Mouse (Mus musculus) limb, embryonic 14.5 days (tissue): ENCODE data around the gene Ythdf1. TPM values are rescaled to one million over a fixed set of nuclear protein-coding genes. Genes with fewer than 3 reads are reported as not detected.

ENCODE experiments used
- ATAC-seq: fragments of 200-750 bp; cut with Nextera tagmentation; 2 replicates; pipeline ENCODE4 v1.8.0; 2017; ENCODE audit warnings: low read depth, moderate number of reproducible peaks, moderate TSS enrichment; ENCODE audit not compliant: low FRiP score
- DNase-seq: peaks from one replicate; pipeline ENCODE4 v3.0.0-alpha.2; 2015; ENCODE audit warnings: low spot score
- H3K27ac ChIP-seq: fragments of 300-500 bp; sonication (generic); replicated peaks from 2 replicates; pipeline ENCODE4 v1.5.1; 2014; ENCODE audit warnings: low read depth, mild to moderate bottlenecking, low read length, moderate library complexity, mixed read lengths
- H3K27me3 ChIP-seq: fragments of 300-500 bp; sonication (generic); 2 replicates; pipeline ENCODE4 v1.6.1; 2014; ENCODE audit warnings: low read length, mixed read lengths; ENCODE audit not compliant: control insufficient read depth, insufficient read depth
- H3K36me3 ChIP-seq: fragments of 300-500 bp; sonication (generic); 2 replicates; pipeline ENCODE4 v1.6.1; 2014; ENCODE audit warnings: mild to moderate bottlenecking, low read length, moderate library complexity, mixed read lengths; ENCODE audit not compliant: control insufficient read depth, insufficient read depth
- H3K4me1 ChIP-seq: fragments of 300-500 bp; sonication (generic); 2 replicates; pipeline ENCODE4 v1.6.1; 2014; ENCODE audit warnings: antibody characterized with exemption, low read length, mixed read lengths; ENCODE audit not compliant: control insufficient read depth, insufficient read depth
- H3K4me2 ChIP-seq: fragments of 300-500 bp; sonication (generic); replicated peaks from 2 replicates; pipeline ENCODE4 v1.6.1; 2014; ENCODE audit warnings: low read depth, mild to moderate bottlenecking, low read length, moderate library complexity; ENCODE audit not compliant: severe bottlenecking
- H3K4me3 ChIP-seq: fragments of 300-500 bp; sonication (generic); replicated peaks from 2 replicates; pipeline ENCODE4 v1.5.1; 2014; ENCODE audit warnings: low read length
- H3K9ac ChIP-seq: fragments of 300-500 bp; sonication (generic); 2 replicates; pipeline ENCODE4 v1.6.1; 2014; ENCODE audit warnings: mild to moderate bottlenecking, low read depth, low read length, moderate library complexity; ENCODE audit not compliant: severe bottlenecking
- H3K9me3 ChIP-seq: fragments of 300-500 bp; sonication (generic); 2 replicates; pipeline ENCODE4 v1.6.1; 2016; ENCODE audit warnings: low read length; ENCODE audit not compliant: control insufficient read depth
- POLR2A ChIP-seq: fragments of 200-500 bp; IDR thresholded peaks from 2 replicates; pipeline ENCODE4 v1.8.0; 2012; ENCODE audit warnings: inconsistent platforms, mild to moderate bottlenecking, moderate library complexity, borderline replicate concordance; ENCODE audit not compliant: insufficient read depth, insufficient read length; ENCODE audit errors: extremely low read depth
- WGBS: fragments of 180-500 bp; shearing (Covaris S2); extraction: QIAGEN DNeasy Blood & Tissue Kit; methylation state at CpG from one replicate; pipeline ENCODE4 v1.1.7; 2014; 5-methylcytosine and 5-hydroxymethylcytosine counted together
- polyA plus RNA-seq, 2 experiments: library from polyadenylated mRNA; depleted of rRNA in 1 of 2; stranded (reverse) in 1 of 2; unstranded in 1 of 2; fragments of >200 nt; fragmentation: Nextera tagmentation in 1 of 2; extraction: Ambion mirVana in 1 of 2; gene quantifications; 2 replicates each; pipeline versions ENCODE4 v1.2.1 to v1.2.3; 2012 to 2014

Ythdf1 gene
- polyA plus RNA-seq, 2 experiments = 65.7 to 66.3 TPM

GRCm38 (mm10) chr2:180892841-180893521 lies 27.8 kb downstream of the Ythdf1 start:
- H3K9ac ChIP-seq = no peak overlapping the region
- no peak for TF ChIP-seq POLR2A
- ATAC-seq (no peak), DNase-seq (no peak)
- 2% methylated on average over 57 of the region's 97 CpGs for WGBS
- H3K27ac ChIP-seq = no peak overlapping the region
- peak overlapping the region; percentile 71 for H3K4me2 ChIP-seq
- H3K4me1 ChIP-seq = peaks cover 8% of the 10 kb centered on the region
- H3K4me3 ChIP-seq = peak overlapping the region; percentile 41
- H3K36me3 ChIP-seq = no peaks in the 10 kb centered on the region
- peaks cover 83% of the 10 kb centered on the region for H3K27me3 ChIP-seq
- H3K9me3 ChIP-seq = no peaks in the 10 kb centered on the region

GRCm38 (mm10) chr2:180891835-180892323 lies 28.9 kb downstream of the Ythdf1 start:
- Histone ChIP-seq H3K27ac (no peak overlapping the region), H3K4me2 (no peak overlapping the region), H3K27me3 (peaks cover 89% of the 10 kb centered on the region), H3K9ac (no peak overlapping the region), H3K36me3 (no peaks in the 10 kb centered on the region), H3K4me1 (peaks cover 8% of the 10 kb centered on the region), H3K9me3 (no peaks in the 10 kb centered on the region), H3K4me3 (no peak overlapping the region)
- no peak for ATAC-seq
- no peak for TF ChIP-seq POLR2A
- WGBS = 4% methylated on average over 9 of the region's 9 CpGs
- DNase-seq = no peak

DNA sequence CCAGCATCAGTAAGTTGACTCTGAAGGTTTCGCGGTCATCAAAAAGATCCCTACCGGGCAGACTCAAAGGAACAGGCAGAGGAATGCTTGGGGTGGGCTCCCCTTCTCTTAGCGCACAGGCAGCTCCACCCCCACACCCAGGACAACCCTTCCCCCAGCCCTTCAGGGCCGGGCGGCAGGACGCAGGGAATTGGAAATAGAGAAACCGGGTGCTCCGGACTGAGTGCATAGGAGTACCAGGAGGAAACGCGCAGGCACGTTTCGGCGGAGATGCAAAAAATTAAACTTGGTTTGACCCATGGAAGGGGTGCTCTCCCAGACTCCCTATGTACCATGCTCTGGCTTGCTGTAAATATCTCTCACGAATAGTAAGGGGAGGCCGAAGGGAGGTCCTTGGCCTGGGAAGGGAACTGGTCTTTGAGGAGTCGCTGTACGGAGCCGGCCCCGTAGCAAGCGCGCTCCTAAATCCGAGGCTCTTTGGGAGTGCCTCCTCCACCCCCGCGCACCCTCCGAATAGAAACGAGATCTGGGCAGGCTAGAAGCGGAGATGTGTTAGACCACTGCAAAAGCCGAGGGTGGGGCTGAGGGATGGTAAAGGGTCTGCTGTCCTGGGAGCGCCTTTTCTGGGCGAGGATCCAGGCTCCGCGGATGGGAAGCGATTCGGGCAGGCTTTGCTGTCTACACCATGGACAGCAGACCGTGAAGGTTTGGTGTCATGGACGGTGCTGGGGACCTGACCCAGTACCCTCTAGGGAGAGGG lies 29.5 kb downstream of the Ythdf1 start:
- Histone ChIP-seq H3K4me2 (no peak overlapping the region), H3K27ac (no peak overlapping the region), H3K9ac (no peak overlapping the region), H3K4me1 (peaks cover 8% of the 10 kb centered on the region), H3K4me3 (no peak overlapping the region; the same call in 1 of the 2 replicates), H3K36me3 (no peaks in the 10 kb centered on the region), H3K9me3 (no peaks in the 10 kb centered on the region), H3K27me3 (peaks cover 83% of the 10 kb centered on the region)
- no peak for TF ChIP-seq POLR2A
- ATAC-seq = no peak
- no peak for DNase-seq
- under 1% methylated on average over 37 of the region's 37 CpGs for WGBS

- TF ChIP-seq POLR2A = no peak
- WGBS = 2% methylated on average over 23 of the region's 29 CpGs
- no peak overlapping the region for H3K4me3 ChIP-seq
- no peak for ATAC-seq
- H3K36me3 ChIP-seq = no peaks in the 10 kb centered on the region
- H3K27ac ChIP-seq = no peak overlapping the region
- H3K4me2 ChIP-seq = no peak overlapping the region
- peaks cover 8% of the 10 kb centered on the region for H3K4me1 ChIP-seq
- DNase-seq = no peak
- peaks cover 80% of the 10 kb centered on the region for H3K27me3 ChIP-seq
- no peaks in the 10 kb centered on the region for H3K9me3 ChIP-seq
- no peak overlapping the region for H3K9ac ChIP-seq
These were observed 30.2 kb downstream of the Ythdf1 start for GRCm38 (mm10) chr2:180890422-180891074.

DNA sequence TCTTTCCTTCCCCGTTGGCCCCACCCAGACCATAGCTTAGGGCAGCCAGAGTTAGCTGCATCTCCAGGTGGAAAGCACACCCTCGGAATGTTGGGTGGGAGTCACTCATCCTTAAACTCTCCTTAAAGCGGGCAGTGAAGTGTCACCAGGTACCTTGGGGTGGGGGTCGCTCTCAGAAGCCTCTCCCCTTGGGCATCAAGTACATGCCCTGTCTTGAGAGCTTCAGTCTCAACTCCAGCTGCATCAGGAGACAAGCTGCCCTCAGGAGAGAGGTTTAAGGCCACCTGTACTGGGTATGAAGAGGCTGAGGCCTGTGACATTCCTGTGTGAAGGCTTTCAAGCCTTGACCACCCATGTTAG lies 30.8 kb downstream of the Ythdf1 start:
- no peaks in the 10 kb centered on the region for H3K9me3 ChIP-seq

More for the DNA sequence above, 30.8 kb downstream of the Ythdf1 start:
- no peak overlapping the region for H3K9ac ChIP-seq
- H3K27ac ChIP-seq = no peak overlapping the region
- H3K27me3 ChIP-seq = peaks cover 74% of the 10 kb centered on the region
- TF ChIP-seq POLR2A = no peak
- WGBS = 14% methylated on average over 4 of the region's 4 CpGs
- no peak overlapping the region for H3K4me3 ChIP-seq
- peaks cover 8% of the 10 kb centered on the region for H3K4me1 ChIP-seq
- H3K36me3 ChIP-seq = no peaks in the 10 kb centered on the region
- DNase-seq (no peak), ATAC-seq (no peak)
- no peak overlapping the region for H3K4me2 ChIP-seq
